Mouse (Mus musculus) effector memory CD4-positive, alpha-beta T cell, adult 5 months (primary cell): Measurements from ENCODE around the gene Gm6370. TPM values are rescaled to one million over a fixed set of nuclear protein-coding genes. Genes with fewer than 3 reads are reported as not detected.

Experiments used
- polyA plus RNA-seq: library from polyadenylated mRNA; unstranded; fragments of 100-300 nt; shearing (Covaris generic); gene quantifications from one replicate; pipeline ENCODE4 v1.2.1, GENCODE M21; 2017

Gene Gm6370
- not detected for polyA plus RNA-seq

DNA sequence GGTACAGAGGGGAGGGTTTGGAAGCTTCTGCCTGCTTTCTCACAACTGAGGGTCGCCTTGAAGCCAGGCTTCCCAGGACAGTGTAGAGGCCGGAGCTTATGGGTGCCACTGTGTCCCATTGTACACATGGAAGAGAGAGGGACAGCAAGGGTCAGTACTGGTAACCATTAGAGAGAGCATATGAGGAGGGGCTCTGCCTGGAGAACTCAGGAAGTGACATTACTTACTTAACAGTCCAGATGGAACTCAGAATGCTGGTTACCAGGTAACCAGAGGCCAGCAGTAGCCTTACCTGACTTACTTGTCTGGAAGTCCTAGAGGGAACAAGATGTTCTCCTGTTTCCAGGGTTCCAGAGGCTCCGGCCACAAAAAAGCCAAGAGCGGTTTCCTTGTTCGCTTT, at the start of gene Gm6370:
Gm6370 (plus strand) TSS at position 301 of the 400 bp plus-strand sequence.

DNA sequence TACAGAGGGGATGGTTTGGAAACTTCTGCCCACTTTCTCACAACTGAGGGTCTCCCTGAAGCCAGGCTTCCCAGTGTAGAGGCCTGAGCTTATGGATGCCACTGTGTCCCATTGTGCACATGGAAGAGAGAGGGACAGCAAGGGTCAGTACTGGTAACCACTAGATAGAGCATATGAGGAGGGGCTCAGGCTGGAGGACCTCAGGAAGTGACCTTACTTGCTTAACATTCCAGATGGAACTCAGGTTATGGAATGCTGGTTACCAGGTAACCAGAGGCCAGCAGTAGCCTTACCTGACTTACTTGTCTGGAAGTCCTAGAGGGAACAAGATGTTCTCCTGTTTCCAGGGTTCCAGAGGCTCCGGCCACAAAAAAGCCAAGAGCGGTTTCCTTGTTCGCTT, 9.5 kb upstream of the Gm6370 start, which contains the start of gene Gm6408:
Gm6408 (plus strand) TSS at position 301 of the 400 bp plus-strand sequence.

DNA sequence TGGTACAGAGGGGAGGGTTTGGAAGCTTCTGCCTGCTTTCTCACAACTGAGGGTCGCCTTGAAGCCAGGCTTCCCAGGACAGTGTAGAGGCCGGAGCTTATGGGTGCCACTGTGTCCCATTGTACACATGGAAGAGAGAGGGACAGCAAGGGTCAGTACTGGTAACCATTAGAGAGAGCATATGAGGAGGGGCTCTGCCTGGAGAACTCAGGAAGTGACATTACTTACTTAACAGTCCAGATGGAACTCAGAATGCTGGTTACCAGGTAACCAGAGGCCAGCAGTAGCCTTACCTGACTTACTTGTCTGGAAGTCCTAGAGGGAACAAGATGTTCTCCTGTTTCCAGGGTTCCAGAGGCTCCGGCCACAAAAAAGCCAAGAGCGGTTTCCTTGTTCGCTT, 10.9 kb downstream of the Gm6370 start, which contains the start of gene 4930449I24Rik:
4930449I24Rik (plus strand) TSS at position 301 of the 400 bp plus-strand sequence.

DNA sequence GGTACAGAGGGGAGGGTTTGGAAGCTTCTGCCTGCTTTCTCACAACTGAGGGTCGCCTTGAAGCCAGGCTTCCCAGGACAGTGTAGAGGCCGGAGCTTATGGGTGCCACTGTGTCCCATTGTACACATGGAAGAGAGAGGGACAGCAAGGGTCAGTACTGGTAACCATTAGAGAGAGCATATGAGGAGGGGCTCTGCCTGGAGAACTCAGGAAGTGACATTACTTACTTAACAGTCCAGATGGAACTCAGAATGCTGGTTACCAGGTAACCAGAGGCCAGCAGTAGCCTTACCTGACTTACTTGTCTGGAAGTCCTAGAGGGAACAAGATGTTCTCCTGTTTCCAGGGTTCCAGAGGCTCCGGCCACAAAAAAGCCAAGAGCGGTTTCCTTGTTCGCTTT, 22.7 kb downstream of the Gm6370 start, which contains the start of gene Gm3402:
Gm3402 (plus strand) TSS at position 301 of the 400 bp plus-strand sequence.

DNA sequence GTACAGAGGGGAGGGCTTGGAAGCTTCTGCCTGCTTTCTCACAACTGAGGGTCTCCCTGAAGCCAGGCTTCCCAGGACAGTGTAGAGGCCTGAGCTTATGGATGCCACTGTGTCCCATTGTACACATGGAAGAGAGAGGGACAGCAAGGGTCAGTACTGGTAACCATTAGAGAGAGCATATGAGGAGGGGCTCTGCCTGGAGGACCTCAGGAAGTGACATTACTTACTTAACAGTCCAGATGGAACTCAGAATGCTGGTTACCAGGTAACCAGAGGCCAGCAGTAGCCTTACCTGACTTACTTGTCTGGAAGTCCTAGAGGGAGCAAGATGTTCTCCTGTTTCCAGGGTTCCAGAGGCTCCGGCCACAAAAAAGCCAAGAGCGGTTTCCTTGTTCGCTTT, 34.3 kb downstream of the Gm6370 start, which contains the start of gene Gm3404:
Gm3404 (plus strand) TSS at position 301 of the 400 bp plus-strand sequence.

DNA sequence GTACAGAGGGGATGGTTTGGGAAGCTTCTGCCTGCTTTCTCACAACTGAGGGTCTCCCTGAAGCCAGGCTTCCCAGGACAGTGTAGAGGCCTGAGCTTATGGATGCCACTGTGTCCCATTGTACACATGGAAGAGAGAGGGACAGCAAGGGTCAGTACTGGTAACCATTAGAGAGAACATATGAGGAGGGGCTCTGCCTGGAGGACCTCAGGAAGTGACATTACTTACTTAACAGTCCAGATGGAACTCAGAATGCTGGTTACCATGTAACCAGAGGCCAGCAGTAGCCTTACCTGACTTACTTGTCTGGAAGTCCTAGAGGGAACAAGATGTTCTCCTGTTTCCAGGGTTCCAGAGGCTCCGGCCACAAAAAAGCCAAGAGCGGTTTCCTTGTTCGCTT, 46.2 kb downstream of the Gm6370 start, which contains the start of gene Gm3409:
Gm3409 (plus strand) TSS at position 301 of the 400 bp plus-strand sequence.

Other genes with a start within 250 kb of the Gm6370 start
- not detected for gene Wasf3, start 106.4 kb upstream of the Gm6370 start, polyA plus RNA-seq
- not detected for gene Gm6408, start 9.4 kb upstream of the Gm6370 start, polyA plus RNA-seq
- gene 4930449I24Rik, start 11.0 kb downstream of the Gm6370 start, polyA plus RNA-seq = not detected
- not detected for gene Gm3402, start 22.8 kb downstream of the Gm6370 start, polyA plus RNA-seq
- not detected for gene Gm3404, start 34.4 kb downstream of the Gm6370 start, polyA plus RNA-seq
- gene Gm3409, start 46.3 kb downstream of the Gm6370 start, polyA plus RNA-seq = not detected
- not detected for gene Gm3415, start 64.8 kb downstream of the Gm6370 start, polyA plus RNA-seq
- gene Gpr12, start 93.9 kb downstream of the Gm6370 start, polyA plus RNA-seq = not detected